Mouse (Mus musculus) neural tube, embryonic 14.5 days (tissue): Measurements from ENCODE around the gene Cd6. TPM values are rescaled to one million over a fixed set of nuclear protein-coding genes. Genes with fewer than 3 reads are reported as not detected.

Experiments used
- ATAC-seq: fragments of 200-750 bp; cut with Nextera tagmentation; 2 replicates; pipeline ENCODE4 v1.8.0; 2017; ENCODE audit warnings: low read depth, mild to moderate bottlenecking, moderate TSS enrichment, moderate library complexity
- H3K27ac ChIP-seq: fragments of 300-500 bp; sonication (generic); 2 replicates; pipeline ENCODE4 v1.5.1; 2014; ENCODE audit warnings: low read depth, mild to moderate bottlenecking, control low read depth, low read length, moderate library complexity, mixed read lengths
- H3K27me3 ChIP-seq: fragments of 300-500 bp; sonication (generic); 2 replicates; pipeline ENCODE4 v1.6.1; 2014; ENCODE audit warnings: low read length; ENCODE audit not compliant: control insufficient read depth, insufficient read depth
- H3K36me3 ChIP-seq: fragments of 300-500 bp; sonication (generic); 2 replicates; pipeline ENCODE4 v1.6.1; 2014; ENCODE audit warnings: low read length, mixed read lengths; ENCODE audit not compliant: control insufficient read depth, insufficient read depth
- H3K4me1 ChIP-seq: fragments of 300-500 bp; sonication (generic); 2 replicates; pipeline ENCODE4 v1.6.1; 2014; ENCODE audit warnings: low read length; ENCODE audit not compliant: control insufficient read depth, insufficient read depth
- H3K4me2 ChIP-seq: fragments of 300-500 bp; sonication (generic); 2 replicates; pipeline ENCODE4 v1.6.1; 2014; ENCODE audit warnings: mild to moderate bottlenecking, low read depth, low read length, control low read depth
- H3K4me3 ChIP-seq: fragments of 300-500 bp; sonication (generic); 2 replicates; pipeline ENCODE4 v1.5.1; 2014; ENCODE audit warnings: low read depth, low read length, control low read depth, mixed read lengths
- H3K9ac ChIP-seq: fragments of 300-500 bp; sonication (generic); replicated peaks from 2 replicates; pipeline ENCODE4 v1.6.1; 2014; ENCODE audit warnings: low read depth, mild to moderate bottlenecking, control low read depth, low read length, mixed read lengths
- H3K9me3 ChIP-seq: fragments of 300-500 bp; sonication (generic); 2 replicates; pipeline ENCODE4 v1.6.1; 2016; ENCODE audit warnings: low read length; ENCODE audit not compliant: control insufficient read depth
- WGBS: fragments of 180-500 bp; shearing (Covaris S2); extraction: QIAGEN DNeasy Blood & Tissue Kit; methylation state at CpG from one replicate; pipeline ENCODE4 v1.1.7; 2014; 5-methylcytosine and 5-hydroxymethylcytosine counted together
- polyA plus RNA-seq: library from polyadenylated mRNA; unstranded; fragments of >200 nt; fragmentation: Nextera tagmentation; extraction: Ambion mirVana; gene quantifications from 2 replicates; pipeline ENCODE4 v1.2.1, GENCODE M21; 2014

The Cd6 gene
- polyA plus RNA-seq, 1 experiment from 2014 or later: not detected

- 66% methylated on average over 16 of the region's 16 CpGs for WGBS
- no peak overlapping the region for H3K4me2 ChIP-seq
- no peak overlapping the region for H3K9ac ChIP-seq
- H3K27me3 ChIP-seq: no peaks in the 10 kb centered on the region
- H3K27ac ChIP-seq: no peak overlapping the region
- no peak for ATAC-seq
- no peaks in the 10 kb centered on the region for H3K4me1 ChIP-seq
- H3K4me3 ChIP-seq: no peak overlapping the region
- H3K36me3 ChIP-seq: no peaks in the 10 kb centered on the region
- no peaks in the 10 kb centered on the region for H3K9me3 ChIP-seq
These were observed 12.1 kb upstream of the Cd6 start for GRCm38 (mm10) chr19:10841721-10842626.

DNA sequence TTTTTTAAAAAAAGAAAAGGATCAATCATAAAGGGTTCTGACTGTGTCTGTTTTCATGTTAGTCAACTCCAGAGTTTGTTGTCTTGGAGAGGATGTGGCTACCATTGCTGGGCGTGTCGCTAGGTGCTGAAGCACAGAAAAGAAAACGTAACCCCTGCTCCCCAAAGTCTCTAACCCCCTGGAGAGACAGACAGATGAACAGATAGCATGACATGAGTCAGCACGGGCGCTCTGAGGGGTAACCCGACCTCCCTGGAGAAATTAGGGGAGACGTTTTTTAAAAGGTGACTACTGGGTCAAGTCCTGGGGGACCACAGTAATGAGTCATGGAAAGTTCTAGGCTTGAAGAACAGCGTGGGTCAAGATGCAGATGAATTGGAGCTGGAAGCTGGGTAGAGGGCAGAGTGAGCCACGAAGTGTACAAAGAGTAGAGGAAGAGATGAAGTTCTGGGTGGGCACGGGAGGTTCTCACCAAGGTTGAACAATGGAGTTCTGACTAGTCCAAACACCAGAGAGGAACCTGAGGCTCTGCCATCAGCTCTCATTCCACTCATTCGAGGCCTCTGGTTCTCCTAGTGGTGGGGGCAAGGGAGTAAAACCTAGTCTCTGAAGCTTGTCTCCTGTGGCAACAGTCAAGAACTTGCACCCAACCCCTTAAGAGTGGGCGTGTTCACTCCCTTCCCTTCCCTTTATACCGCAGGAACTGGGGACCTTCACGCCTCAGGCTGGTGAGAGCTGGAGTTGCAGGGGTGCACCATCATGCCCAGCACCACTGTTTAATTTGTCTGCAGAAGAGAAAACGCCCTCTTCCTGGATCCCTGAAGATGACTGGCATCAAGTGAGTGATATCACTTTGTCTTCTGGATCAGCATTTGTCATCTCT is 9.4 kb upstream of the Cd6 start, which contains the start of gene Slc15a3:
Slc15a3 (plus strand) TSS at position 718 of the 883 bp plus-strand sequence.
- Histone ChIP-seq H3K4me1 (no peaks in the 10 kb centered on the region), H3K4me2 (no peak within 1 kb of the TSS), H3K4me3 (no peak within 1 kb of the TSS), H3K27me3 (no peaks in the 10 kb centered on the region), H3K9me3 (no peaks in the 10 kb centered on the region), H3K36me3 (no peaks in the 10 kb centered on the region), H3K9ac (no peak within 1 kb of the TSS), H3K27ac (no peak within 1 kb of the TSS)
- ATAC-seq: no peak
- 83% methylated on average over 15 of the region's 15 CpGs for WGBS

GRCm38 (mm10) chr19:10835671-10836070 is 5.8 kb upstream of the Cd6 start:
- Histone ChIP-seq H3K4me1 (no peaks in the 10 kb centered on the region), H3K4me3 (no peak overlapping the region), H3K4me2 (no peak overlapping the region), H3K9me3 (no peaks in the 10 kb centered on the region), H3K27ac (no peak overlapping the region), H3K27me3 (no peaks in the 10 kb centered on the region), H3K9ac (no peak overlapping the region), H3K36me3 (no peaks in the 10 kb centered on the region)
- WGBS: 64% methylated on average over 3 of the region's 3 CpGs
- no peak for ATAC-seq

GRCm38 (mm10) chr19:10833611-10834010 is 3.8 kb upstream of the Cd6 start:
- ATAC-seq: no peak
- no peaks in the 10 kb centered on the region for H3K4me1 ChIP-seq
- H3K9me3 ChIP-seq: no peaks in the 10 kb centered on the region
- H3K36me3 ChIP-seq: no peaks in the 10 kb centered on the region
- WGBS: 79% methylated on average over 3 of the region's 3 CpGs
- no peaks in the 10 kb centered on the region for H3K27me3 ChIP-seq
- H3K27ac ChIP-seq: no peak overlapping the region
- no peak overlapping the region for H3K9ac ChIP-seq
- H3K4me2 ChIP-seq: no peak overlapping the region
- no peak overlapping the region for H3K4me3 ChIP-seq

- Histone ChIP-seq H3K4me1 (no peaks in the 10 kb centered on the region), H3K4me2 (no peak overlapping the region), H3K9ac (no peak overlapping the region), H3K27ac (no peak overlapping the region), H3K27me3 (no peaks in the 10 kb centered on the region), H3K4me3 (no peak overlapping the region), H3K9me3 (no peaks in the 10 kb centered on the region), H3K36me3 (no peaks in the 10 kb centered on the region)
- WGBS: 85% methylated on average over 3 of the region's 3 CpGs
- ATAC-seq: no peak
These were observed 2.2 kb upstream of the Cd6 start for GRCm38 (mm10) chr19:10832030-10832429.

DNA sequence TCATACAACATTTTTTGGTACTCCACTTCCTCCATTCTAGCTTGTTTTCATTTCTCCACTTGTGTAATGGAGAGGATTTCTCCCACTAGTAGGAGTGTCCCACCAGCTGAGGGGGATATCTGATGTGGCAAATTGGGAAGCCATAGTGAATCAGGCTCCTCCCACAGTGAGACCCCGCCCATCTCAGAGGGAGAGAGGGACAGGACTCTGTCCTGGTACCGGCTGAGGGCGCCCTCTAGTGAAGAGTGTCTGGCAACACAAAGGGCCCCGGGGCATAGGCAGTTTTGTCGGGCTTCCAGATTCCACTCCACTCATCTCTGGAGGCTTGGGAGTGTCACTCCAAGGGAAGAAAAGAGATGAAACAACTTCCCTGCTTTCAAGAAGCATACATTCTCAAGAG is 1.6 kb upstream of the Cd6 start:
- H3K27ac ChIP-seq: no peak overlapping the region
- no peak overlapping the region for H3K9ac ChIP-seq
- no peaks in the 10 kb centered on the region for H3K4me1 ChIP-seq
- H3K4me3 ChIP-seq: no peak overlapping the region
- WGBS: 8% methylated on average over 5 of the region's 5 CpGs
- H3K27me3 ChIP-seq: no peaks in the 10 kb centered on the region
- H3K36me3 ChIP-seq: no peaks in the 10 kb centered on the region
- no peaks in the 10 kb centered on the region for H3K9me3 ChIP-seq
- no peak overlapping the region for H3K4me2 ChIP-seq
- ATAC-seq: no peak

DNA sequence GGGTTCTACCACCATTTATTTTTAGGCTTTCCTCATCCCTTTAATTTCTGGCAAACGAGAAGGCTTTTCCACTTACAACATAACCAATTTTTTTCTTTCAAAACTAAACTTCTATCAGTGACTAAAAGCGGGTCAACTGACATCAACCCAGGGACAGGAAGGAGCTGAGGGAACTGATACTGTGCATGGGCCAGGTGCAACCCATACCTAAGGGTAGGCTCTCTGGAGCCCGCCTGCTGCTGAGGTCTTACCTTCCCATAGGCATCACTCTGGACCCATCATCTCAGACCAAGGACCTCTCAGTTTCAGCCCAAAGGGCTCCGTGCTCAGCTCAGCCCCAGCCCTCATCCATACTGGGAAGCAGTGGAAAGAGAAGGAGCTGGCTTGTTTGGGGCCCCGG is 1.5 kb downstream of the Cd6 start:
- 93% methylated on average over 5 of the region's 5 CpGs for WGBS
- no peaks in the 10 kb centered on the region for H3K9me3 ChIP-seq
- H3K4me1 ChIP-seq: no peaks in the 10 kb centered on the region
- no peaks in the 10 kb centered on the region for H3K36me3 ChIP-seq
- no peak overlapping the region for H3K9ac ChIP-seq
- H3K4me3 ChIP-seq: no peak overlapping the region
- ATAC-seq: no peak
- no peak overlapping the region for H3K4me2 ChIP-seq
- H3K27me3 ChIP-seq: no peaks in the 10 kb centered on the region
- H3K27ac ChIP-seq: no peak overlapping the region

GRCm38 (mm10) chr19:10824061-10824460 is 5.8 kb downstream of the Cd6 start:
- Histone ChIP-seq H3K36me3 (no peaks in the 10 kb centered on the region), H3K4me2 (no peak overlapping the region), H3K4me1 (no peaks in the 10 kb centered on the region), H3K27me3 (no peaks in the 10 kb centered on the region), H3K4me3 (no peak overlapping the region), H3K27ac (no peak overlapping the region), H3K9me3 (no peaks in the 10 kb centered on the region), H3K9ac (no peak overlapping the region)
- ATAC-seq: no peak
- WGBS: 92% methylated on average over 7 of the region's 7 CpGs

DNA sequence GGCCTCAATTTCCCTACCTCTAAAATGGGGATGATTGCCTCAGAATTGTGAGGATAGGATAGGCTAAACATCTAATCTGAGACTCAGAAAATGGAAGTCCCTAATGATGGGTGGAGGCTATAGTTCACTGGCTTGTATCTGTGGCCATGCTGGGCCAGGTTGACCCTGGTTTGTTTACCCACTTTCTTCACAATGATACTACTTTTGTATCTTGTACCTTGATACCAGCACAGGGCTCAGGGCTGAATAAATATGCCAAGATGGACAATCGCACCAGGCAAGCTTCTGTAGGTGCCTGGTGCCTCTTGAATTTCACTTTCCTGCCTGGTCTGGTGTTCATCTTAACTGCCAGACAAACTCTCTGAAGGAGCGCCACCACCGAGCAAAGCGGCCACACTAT is 7.3 kb downstream of the Cd6 start:
- no peaks in the 10 kb centered on the region for H3K4me1 ChIP-seq
- no peak overlapping the region for H3K27ac ChIP-seq
- no peaks in the 10 kb centered on the region for H3K36me3 ChIP-seq
- H3K27me3 ChIP-seq: no peaks in the 10 kb centered on the region
- H3K9me3 ChIP-seq: no peaks in the 10 kb centered on the region
- no peak overlapping the region for H3K4me3 ChIP-seq
- 98% methylated on average over 4 of the region's 4 CpGs for WGBS
- no peak overlapping the region for H3K9ac ChIP-seq
- ATAC-seq: no peak
- no peak overlapping the region for H3K4me2 ChIP-seq
